Mouse (Mus musculus) liver, postnatal 0 days (tissue): ENCODE measurements at regions not wholly inside any gene's neighbourhood (a gene's known extent, or its start where the extent isn't known, plus 50 kb on each side); places are given as distances from the start of the nearest gene placed in this dataset.
A peak's percentile ranks its signal among the peaks of the same experiment; 100 is the strongest.

Source experiments
- ATAC-seq: fragments of 200-750 bp; cut with Nextera tagmentation; 2 replicates; pipeline ENCODE4 v1.8.0; 2017; ENCODE audit warnings: mild to moderate bottlenecking, moderate library complexity
- DNase-seq: peaks from one replicate; pipeline ENCODE4 v3.0.0-alpha.2; 2016
- H3K27ac ChIP-seq: fragments of 300-500 bp; sonication (generic); 2 replicates; pipeline ENCODE4 v1.5.1; 2014; ENCODE audit warnings: antibody characterized with exemption, moderate library complexity, mild to moderate bottlenecking, low read depth
- H3K27me3 ChIP-seq: fragments of 300-500 bp; sonication (generic); 2 replicates; pipeline ENCODE4 v1.6.1; 2014; ENCODE audit warnings: low read length, control low read depth, mixed read lengths; ENCODE audit not compliant: insufficient read depth
- H3K36me3 ChIP-seq: fragments of 300-500 bp; sonication (generic); replicated peaks from 2 replicates; pipeline ENCODE4 v1.6.1; 2014; ENCODE audit warnings: mild to moderate bottlenecking, control low read depth, low read length, moderate library complexity, mixed read lengths; ENCODE audit not compliant: insufficient read depth
- H3K4me1 ChIP-seq: fragments of 300-500 bp; sonication (generic); 2 replicates; pipeline ENCODE4 v1.6.1; 2014; ENCODE audit warnings: antibody characterized with exemption, mild to moderate bottlenecking, control low read depth; ENCODE audit not compliant: insufficient read depth
- H3K4me2 ChIP-seq: fragments of 300-500 bp; sonication (generic); 2 replicates; pipeline ENCODE4 v1.6.1; 2014; ENCODE audit warnings: low read depth, mild to moderate bottlenecking, low read length, moderate library complexity, mixed read lengths
- H3K4me3 ChIP-seq: fragments of 300-500 bp; sonication (generic); 2 replicates; pipeline ENCODE4 v1.5.1; 2014; ENCODE audit warnings: low read depth, low read length
- H3K9ac ChIP-seq: fragments of 300-500 bp; sonication (generic); replicated peaks from 2 replicates; pipeline ENCODE4 v1.6.1; 2014; ENCODE audit warnings: mild to moderate bottlenecking, moderate library complexity
- H3K9me3 ChIP-seq: fragments of 300-500 bp; sonication (generic); 2 replicates; pipeline ENCODE4 v1.6.1; 2016; ENCODE audit warnings: mild to moderate bottlenecking, control low read depth, low read length, mixed read lengths
- CTCF ChIP-seq: sonication (generic); IDR thresholded peaks from 2 replicates; pipeline ENCODE4 v1.5.1; 2016; ENCODE audit warnings: antibody characterized with exemption, low read depth
- EP300 ChIP-seq: IDR thresholded peaks from 2 replicates; pipeline ENCODE4 v1.6.1; 2016; ENCODE audit warnings: antibody characterized with exemption, low read depth, mild to moderate bottlenecking
- WGBS: fragments of 180-500 bp; shearing (Covaris S2); extraction: QIAGEN DNeasy Blood & Tissue Kit; methylation state at CpG from one replicate; pipeline ENCODE4 v1.1.7; 2014; ENCODE audit not compliant: insufficient replicate concordance; 5-methylcytosine and 5-hydroxymethylcytosine counted together

DNA sequence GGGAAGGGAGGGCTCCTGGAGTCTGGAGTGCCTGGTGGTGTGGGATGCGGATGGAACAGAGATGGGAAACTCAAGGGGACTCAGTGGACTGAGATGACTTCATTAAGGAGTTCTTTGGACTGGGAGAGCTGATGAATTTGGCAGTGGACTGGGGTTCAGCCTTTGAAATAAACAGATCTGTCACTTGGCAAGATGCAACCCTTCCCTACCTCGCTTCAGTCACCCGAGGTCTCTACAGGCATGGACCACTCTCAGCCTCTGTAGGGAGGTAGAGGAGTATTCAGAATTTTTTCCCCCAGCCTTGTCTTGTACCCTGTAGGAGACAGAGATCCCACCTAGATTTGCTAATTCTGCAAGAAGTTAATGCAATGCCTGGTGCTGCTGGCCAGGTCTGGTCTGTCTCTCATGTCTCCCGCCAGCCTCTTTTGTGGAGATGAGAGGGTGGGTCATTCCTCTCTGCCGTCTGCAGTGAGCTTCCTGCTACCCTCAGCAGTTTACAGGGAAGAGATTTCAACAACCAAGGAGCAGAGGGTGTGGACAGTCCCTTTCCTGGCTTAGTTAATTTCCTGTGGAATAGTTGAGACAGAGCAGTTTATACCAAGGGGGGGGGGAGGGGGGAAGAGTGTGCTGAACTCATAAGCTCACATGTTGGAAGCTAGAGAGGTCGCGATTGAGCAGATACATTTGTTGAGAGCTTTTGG, 261.0 kb downstream of the Rps24 start:
- peak; percentile 58; the same call in 1 of the 2 replicates for ATAC-seq
- H3K4me3 ChIP-seq: no peak overlapping the region
- WGBS: 48% methylated on average over 7 of the region's 7 CpGs
- H3K9me3 ChIP-seq: no peaks in the 10 kb centered on the region
- no peak for DNase-seq
- TF ChIP-seq CTCF (no peak), EP300 (0 out of 2 replicates have a peak, but pooled peaks have one; percentile 11)
- H3K4me1 ChIP-seq: no peaks in the 10 kb centered on the region; the same call in 1 of the 2 replicates
- no peak overlapping the region for H3K4me2 ChIP-seq
- peak overlapping the region; percentile 57; the same call in 1 of the 2 replicates for H3K27ac ChIP-seq
- H3K27me3 ChIP-seq: 0 out of 2 replicates have a peak, but pooled peaks cover 3% of the 10 kb centered on the region
- no peaks in the 10 kb centered on the region for H3K36me3 ChIP-seq
- H3K9ac ChIP-seq: no peak overlapping the region

DNA sequence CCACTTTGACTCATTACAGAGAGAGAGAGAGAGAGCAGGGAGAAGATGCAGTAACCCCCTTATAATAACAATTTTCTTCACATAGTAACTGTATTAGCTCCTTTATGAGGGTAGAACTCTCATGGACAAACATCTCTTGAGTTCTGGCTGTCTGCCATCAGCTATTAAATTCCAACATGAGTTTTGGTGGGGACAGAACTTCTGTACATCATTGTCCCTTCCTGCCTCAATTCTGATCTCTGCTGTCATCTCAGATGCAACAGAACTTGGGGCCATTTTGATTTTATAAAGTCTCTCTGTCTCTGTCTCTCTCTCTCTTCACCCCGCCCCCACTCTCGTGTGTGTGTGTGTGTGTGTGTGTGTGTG, 261.6 kb downstream of the Rps24 start:
- Histone ChIP-seq H3K4me2 (no peak overlapping the region), H3K27me3 (0 out of 2 replicates have a peak, but pooled peaks cover 3% of the 10 kb centered on the region), H3K4me3 (no peak overlapping the region), H3K27ac (no peak overlapping the region), H3K9ac (no peak overlapping the region), H3K4me1 (no peaks in the 10 kb centered on the region; the same call in 1 of the 2 replicates), H3K9me3 (no peaks in the 10 kb centered on the region), H3K36me3 (no peaks in the 10 kb centered on the region)
- WGBS: 64% methylated on average over 2 of the region's 2 CpGs
- no peak for DNase-seq
- no peak for ATAC-seq
- TF ChIP-seq EP300 (no peak), CTCF (no peak)

DNA sequence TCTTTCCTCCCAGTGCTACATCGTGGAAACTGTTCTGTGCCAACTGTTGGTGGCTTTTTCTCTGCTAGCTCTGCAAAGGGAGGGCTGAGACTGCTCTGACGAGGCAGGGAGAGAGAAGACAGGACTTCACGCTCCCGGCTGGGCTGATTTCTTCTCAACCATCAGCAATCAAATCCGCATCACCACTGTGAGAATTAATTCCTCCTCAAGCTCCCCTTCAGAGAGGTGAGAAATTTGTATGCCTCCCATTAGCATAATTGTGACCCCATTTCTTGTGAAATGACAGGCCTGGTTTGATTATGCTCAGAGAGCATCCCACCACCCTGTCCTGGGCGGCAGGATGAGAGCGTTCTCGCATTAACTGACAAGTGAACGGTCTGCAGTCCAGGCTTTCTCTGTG, 262.4 kb downstream of the Rps24 start:
- no peaks in the 10 kb centered on the region for H3K36me3 ChIP-seq
- H3K27me3 ChIP-seq: 0 out of 2 replicates have a peak, but pooled peaks cover 3% of the 10 kb centered on the region
- no peak overlapping the region for H3K27ac ChIP-seq
- ATAC-seq (no peak), DNase-seq (no peak)
- no peaks in the 10 kb centered on the region; the same call in 1 of the 2 replicates for H3K4me1 ChIP-seq
- H3K9ac ChIP-seq: no peak overlapping the region
- H3K9me3 ChIP-seq: no peaks in the 10 kb centered on the region
- H3K4me3 ChIP-seq: no peak overlapping the region
- WGBS: 82% methylated on average over 9 of the region's 9 CpGs
- TF ChIP-seq EP300: no peak
- no peak for TF ChIP-seq CTCF
- H3K4me2 ChIP-seq: no peak overlapping the region

DNA sequence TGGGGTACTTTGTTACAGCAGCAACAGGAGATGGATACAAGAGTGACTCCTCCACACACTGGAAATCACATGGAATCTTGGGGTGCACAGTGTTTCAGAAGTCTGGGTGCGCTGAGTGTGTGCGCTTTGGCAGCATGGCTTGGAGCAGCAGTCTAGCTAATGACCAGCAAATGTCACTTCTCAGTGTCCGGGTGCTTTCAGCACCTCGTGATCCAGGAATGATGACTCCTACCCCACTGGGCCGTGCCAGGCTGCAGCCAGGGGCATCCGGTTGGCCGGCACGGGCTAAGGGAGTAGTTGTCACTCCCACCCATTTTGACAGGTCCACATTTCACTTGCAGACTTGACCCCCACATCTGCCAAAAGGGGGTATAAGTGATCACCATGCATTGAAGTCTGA, 264.3 kb downstream of the Rps24 start:
- WGBS: 78% methylated on average over 8 of the region's 8 CpGs
- TF ChIP-seq CTCF (no peak), EP300 (no peak)
- Histone ChIP-seq H3K4me2 (no peak overlapping the region), H3K9ac (no peak overlapping the region), H3K4me3 (no peak overlapping the region), H3K27ac (no peak overlapping the region), H3K9me3 (no peaks in the 10 kb centered on the region), H3K27me3 (0 out of 2 replicates have a peak, but pooled peaks cover 3% of the 10 kb centered on the region), H3K36me3 (no peaks in the 10 kb centered on the region), H3K4me1 (no peaks in the 10 kb centered on the region; the same call in 1 of the 2 replicates)
- ATAC-seq (no peak), DNase-seq (no peak)

DNA sequence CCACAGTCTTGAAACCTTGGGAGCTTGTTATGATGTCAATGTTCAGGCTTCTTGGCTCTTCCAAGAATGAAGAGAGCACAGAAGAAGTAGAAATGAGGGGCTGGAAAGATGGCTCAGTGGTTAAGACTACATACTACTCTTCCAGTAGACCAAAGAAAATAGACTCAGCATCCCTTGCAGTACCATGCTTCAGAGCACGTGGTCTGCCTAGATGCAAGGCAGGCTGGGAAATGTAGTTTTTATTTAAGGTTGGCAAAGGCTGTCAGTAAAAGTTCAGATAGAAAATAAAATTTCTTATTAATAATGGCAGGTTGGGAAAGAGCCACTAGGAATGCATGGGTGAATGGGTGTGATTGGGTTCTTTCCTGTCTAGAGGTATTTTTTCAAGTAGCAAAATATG, 267.8 kb downstream of the Rps24 start:
- Histone ChIP-seq H3K36me3 (no peaks in the 10 kb centered on the region), H3K4me3 (no peak overlapping the region), H3K27ac (no peak overlapping the region), H3K27me3 (0 out of 2 replicates have a peak, but pooled peaks cover 3% of the 10 kb centered on the region), H3K9ac (no peak overlapping the region), H3K4me1 (no peaks in the 10 kb centered on the region), H3K9me3 (no peaks in the 10 kb centered on the region), H3K4me2 (no peak overlapping the region)
- TF ChIP-seq EP300 (no peak), CTCF (no peak)
- WGBS: 39% methylated on average over 1 of the region's 1 CpGs
- no peak for ATAC-seq
- no peak for DNase-seq

DNA sequence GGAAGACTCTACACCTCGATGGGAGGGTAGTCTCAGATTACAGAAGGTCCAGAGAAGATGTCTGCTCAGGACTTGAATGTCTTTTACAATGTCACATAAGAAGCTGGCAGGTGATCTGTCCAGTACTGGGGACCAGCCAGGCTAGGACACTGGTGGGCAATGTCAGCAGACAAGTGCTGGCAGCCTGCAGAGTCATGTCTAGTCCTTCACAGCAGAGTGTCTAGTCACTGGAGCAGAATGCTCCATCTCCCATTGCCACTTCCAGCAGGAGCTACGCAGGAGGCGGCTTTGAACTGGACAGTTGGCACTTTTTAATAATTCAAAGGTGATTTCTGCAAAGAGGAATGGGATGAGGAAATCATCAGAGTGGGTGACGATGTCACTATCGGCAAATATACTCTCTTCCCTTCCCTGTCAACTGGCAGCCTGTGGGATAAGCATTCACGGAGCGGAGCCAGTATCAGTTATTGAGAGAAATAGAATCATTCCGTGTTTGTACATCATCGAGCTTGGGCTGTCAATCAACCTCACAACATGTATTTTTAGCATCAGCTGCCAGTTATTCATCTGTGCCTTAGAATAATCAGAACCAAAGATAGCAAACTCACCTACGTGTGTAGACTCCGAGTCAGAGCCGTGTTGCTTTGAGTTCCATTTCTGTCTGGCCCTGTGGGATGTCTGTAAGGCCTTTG, 268.6 kb downstream of the Rps24 start:
- no peak for DNase-seq

More for the DNA sequence above, 268.6 kb downstream of the Rps24 start:
- Histone ChIP-seq H3K27ac (no peak overlapping the region), H3K27me3 (0 out of 2 replicates have a peak, but pooled peaks cover 3% of the 10 kb centered on the region), H3K4me1 (no peaks in the 10 kb centered on the region), H3K9ac (no peak overlapping the region), H3K9me3 (no peaks in the 10 kb centered on the region), H3K4me2 (no peak overlapping the region), H3K4me3 (no peak overlapping the region), H3K36me3 (no peaks in the 10 kb centered on the region)
- TF ChIP-seq CTCF: no peak
- no peak for TF ChIP-seq EP300
- ATAC-seq: no peak
- WGBS: 76% methylated on average over 12 of the region's 12 CpGs
